Mouse (Mus musculus) mouse embryonic stem cell (cell line): ENCODE results near the gene Mydgf.

Experiments
- in situ Hi-C, 2 experiments: fragments of 300-500 bp; cut with MboI; formaldehyde crosslinking; loops; 1 replicate in 1 of 2; 3 replicates in 1 of 2; pipeline ENCODE4 v1.14.3; 2019 to 2020; ENCODE audit warnings: low sequenced_read_pairs in 2 of 2, low pct_unique_long_range_greater_than_20kb in 1 of 2, mixed read lengths in 1 of 2; ENCODE audit not compliant: unreplicated experiment in 1 of 2

The Mydgf gene

DNA sequence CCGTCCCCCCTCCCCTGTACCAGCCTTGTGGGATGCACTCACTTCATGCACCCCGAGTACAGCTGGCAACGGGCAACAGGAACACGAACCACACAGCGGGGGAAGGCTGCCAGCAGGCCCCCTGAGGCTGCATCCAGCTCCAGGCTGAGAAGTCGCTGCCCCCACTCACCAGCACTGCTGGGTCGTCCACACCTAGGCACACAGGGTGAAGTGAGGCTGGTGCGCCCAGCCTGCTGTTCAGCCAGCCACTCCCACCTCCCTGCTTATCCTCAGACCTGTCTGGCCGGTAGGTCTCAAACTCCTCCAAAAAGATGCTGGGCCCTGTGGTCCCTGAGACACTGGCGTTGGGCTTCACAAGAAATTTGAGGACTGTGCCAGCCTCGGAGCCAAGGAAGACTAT, 57.5 kb downstream of the Mydgf start:
- in situ Hi-C loops = no loop called here
